Mouse (Mus musculus): ENCODE measurements around the gene Rpl23a.

Rpl23a gene

DNA sequence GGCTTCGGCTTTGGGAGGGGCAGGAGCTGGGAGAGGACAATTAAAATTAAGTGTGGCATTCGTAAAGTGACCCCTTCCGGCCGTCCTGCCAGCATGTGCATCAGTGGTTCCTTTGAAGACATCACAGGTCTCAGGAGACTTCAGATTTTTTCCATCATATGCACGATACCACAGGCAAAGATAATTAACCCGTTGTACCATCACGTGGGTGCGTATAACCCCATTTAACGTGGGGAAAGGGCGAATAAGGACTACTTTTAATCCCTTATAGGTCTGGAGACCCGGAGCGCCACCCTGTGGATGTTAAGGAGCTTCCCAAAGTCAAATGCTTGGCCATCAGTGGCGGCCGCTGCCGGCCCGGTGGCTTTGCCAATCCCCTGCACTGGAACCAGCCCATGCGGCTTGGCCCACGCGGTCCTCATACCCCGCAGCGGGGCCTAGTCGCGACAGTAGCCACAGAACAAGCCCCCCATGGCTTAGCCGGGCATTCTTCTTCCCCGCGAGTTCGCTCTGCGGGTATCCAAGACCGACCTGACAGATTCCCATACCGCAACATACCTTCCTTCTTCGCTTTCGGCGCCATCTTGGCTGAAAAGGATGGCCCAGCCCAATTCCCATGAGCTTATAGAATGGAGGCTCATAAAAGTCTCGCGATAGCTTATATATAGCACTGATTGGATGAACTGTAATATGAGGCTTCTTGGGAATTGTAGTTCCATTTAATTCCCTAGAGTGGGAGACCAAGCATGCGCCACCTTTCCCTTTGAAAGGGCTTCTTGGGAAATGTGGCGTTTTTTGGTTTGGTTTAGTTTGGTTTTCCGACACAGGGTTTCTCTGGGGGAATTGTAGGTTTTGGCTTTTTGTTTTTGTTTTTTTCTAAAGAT lies at the start of gene Rpl23a:
Rpl23a (minus strand) TSS at position 624 of the 884 bp plus-strand sequence.
- DNase-seq (ENCODE audit: extremely low read depth, low read depth, low spot score): no peak

DNA sequence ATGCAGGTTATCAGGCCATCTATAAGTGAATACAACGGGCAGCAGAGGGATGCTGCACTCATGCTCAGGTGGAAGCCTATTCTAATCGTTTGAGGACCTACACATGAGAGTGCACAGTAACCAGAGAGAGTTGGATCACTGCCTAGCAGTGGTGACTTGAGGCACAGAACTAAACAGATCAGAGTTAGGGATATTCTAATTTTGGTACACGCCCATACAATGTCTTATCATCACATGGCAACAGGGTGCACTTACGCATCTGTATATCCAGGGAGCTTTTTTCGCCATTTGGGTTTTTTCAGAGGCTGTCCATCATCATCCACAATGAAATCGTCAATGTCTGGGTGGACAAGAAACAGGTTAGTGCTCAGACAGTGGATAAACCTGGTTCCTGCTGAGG lies 48.1 kb upstream of the Rpl23a start:
- DNase-seq (ENCODE audit: extremely low read depth, low read depth, low spot score): no peak

DNA sequence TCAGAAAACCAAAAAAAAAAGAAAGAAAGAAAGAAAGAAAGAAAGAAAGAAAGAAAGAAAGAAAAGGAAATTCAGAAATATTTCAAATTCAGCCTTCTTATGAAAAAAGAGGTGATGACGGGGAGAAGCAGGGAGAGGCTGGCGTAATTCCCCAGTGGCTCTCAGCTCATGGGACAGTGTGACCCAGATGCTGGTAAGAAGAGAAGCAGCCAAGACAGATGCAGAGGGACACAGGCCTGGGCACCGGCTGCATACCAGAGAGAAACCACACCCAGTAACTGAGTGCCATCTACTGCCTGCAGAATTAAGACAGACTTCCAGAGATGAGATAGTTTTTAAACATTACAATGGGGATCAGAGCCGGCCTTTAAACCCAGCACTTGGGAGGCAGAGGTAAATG lies 40.2 kb upstream of the Rpl23a start:
- DNase-seq (ENCODE audit: extremely low read depth, low read depth, low spot score): no peak

DNA sequence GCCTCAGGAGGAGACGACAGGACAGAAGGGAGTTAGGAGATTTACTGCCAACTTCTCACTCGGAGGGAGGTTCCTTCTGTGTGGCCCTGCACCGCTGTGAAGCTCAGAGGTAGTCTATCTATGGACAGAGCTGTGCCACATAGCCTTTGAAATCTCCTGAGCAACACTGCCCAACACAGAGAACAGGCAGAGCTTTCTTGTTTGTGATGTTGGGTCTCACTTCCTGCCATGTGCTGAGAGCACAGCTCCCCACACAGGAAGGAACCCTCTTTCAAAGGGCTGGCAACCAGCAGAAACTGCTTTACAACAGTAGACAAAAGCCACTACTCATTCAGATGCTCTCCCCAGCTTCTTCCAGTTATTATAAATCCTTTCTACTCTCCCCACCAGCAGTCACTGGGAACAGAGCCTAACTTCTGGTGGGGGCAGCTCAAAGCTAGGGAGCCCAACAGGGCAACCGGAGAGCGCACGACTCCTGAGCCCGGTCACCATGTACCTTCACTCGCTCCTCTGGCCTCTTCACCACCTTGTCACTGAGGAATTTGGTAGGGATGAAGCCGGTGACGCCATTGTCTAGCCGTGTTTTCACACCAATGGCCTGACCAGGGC lies 32.4 kb upstream of the Rpl23a start:
- DNase-seq (ENCODE audit: extremely low read depth, low read depth, low spot score): no peak

DNA sequence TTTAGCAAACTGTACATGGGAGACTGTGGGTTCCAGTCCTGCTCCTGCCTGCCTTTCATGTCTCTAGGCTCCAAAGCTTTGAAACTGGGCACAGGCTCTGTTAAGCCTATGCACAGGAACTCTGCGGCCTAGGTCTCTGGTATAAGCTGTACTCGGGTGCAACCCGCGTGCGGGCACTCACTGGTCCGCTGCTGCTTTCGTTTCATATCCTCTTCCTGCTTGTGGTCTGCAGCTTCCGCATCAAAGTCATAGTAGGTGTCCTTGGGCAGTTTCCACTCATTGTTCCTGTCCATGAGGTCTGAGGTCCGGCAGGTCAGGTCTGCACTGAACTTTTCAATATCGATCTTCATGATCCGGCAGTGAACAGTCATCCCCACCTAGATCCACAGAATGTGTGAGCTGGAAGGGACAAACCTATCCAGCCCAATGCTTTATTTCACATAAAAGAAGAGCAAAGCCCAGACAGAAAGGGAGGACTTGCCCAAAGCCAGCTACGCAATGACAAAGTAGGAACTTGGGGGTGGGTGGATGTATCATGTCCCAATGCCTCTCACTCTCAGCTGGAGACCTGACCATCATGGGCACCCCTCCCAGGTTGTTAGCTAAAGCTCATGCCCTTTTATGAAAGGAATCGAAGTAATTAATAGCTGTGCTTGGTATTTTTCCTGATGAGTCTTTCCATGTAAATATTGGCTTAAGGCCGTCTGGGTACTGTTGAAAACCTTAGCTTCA lies 29.9 kb upstream of the Rpl23a start:
- DNase-seq (ENCODE audit: extremely low read depth, low read depth, low spot score): no peak

DNA sequence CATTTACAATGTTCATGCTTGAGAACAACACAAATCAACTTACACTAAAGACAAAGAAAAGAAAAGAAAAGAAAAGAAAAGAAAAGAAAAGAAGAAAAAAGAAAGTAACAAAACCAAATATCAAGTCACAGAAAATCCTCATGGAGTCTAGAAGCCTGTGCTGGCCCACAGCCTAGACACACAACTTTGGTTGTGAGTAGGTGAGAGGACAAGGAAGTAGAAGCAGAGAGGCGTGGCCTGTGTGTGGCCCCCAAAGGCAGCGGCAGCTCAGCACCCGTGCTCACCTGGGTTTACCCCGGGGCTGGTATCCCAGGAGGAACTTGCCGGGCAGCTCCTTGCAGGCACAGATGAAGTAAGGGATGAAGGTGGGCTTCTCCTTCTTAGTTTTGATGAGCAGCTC lies 28.1 kb upstream of the Rpl23a start:
- no peak for DNase-seq (ENCODE audit: extremely low read depth, low read depth, low spot score)

DNA sequence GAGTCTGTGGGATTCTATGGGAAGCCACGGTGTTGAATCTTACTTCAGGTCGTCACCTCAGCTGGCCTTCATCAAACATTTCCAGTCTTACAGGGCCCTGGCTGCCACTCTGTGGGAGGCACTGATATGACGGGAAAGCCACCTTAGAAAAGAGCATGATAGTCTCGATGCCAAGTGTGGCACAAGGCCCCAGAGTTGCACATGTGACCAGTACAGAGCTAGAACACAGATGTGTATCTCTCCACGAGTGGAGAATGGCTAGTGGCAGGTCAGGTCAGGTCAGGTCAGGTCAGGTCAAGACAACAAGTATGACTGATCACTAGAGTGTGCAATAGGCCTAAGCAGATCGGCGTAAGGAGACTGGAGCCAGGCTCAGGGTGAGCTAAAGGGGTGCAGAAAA lies 27.2 kb upstream of the Rpl23a start:
- DNase-seq (ENCODE audit: extremely low read depth, low read depth, low spot score): peak; percentile 68

DNA sequence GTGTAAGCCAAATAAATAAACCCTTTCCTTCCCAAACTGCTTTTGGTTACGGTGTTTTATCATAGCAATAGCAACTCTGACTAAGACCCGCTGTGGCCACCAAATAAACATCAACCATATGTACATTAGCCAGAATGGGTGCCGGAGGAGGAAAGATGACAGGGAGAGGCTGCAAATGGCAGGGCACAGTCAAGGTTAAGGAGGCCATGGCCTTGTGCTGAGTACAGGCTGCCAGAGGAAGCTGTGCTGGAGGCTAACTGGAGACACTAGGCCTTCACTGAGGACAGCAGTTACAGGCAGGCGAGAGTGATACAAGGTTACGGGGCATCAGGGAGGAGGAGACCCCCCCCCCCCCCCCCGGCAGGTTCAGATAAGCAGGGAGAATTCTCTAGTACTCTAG lies 26.5 kb upstream of the Rpl23a start:
- no peak for DNase-seq (ENCODE audit: extremely low read depth, low read depth, low spot score)

DNA sequence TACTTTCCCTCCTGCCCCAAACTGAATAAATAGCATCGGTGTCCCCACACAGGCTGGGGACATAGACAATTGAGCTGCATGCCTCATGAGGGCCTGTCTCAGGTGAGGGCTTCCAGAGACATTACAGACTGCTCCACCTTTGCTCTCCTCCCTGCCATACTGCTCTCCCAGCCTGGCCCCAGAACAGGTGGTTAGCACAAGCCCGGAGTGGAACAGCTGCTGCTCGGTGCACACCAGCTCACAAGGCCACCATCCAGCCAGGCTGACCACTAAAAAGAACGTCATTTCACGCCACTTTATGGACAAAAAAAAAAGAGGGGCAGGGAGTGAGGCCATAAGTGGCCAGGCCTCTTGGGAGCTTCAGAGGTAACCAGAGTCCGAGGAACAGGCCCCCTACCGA lies 23.8 kb upstream of the Rpl23a start:
- no peak for DNase-seq (ENCODE audit: extremely low read depth, low read depth, low spot score)

DNA sequence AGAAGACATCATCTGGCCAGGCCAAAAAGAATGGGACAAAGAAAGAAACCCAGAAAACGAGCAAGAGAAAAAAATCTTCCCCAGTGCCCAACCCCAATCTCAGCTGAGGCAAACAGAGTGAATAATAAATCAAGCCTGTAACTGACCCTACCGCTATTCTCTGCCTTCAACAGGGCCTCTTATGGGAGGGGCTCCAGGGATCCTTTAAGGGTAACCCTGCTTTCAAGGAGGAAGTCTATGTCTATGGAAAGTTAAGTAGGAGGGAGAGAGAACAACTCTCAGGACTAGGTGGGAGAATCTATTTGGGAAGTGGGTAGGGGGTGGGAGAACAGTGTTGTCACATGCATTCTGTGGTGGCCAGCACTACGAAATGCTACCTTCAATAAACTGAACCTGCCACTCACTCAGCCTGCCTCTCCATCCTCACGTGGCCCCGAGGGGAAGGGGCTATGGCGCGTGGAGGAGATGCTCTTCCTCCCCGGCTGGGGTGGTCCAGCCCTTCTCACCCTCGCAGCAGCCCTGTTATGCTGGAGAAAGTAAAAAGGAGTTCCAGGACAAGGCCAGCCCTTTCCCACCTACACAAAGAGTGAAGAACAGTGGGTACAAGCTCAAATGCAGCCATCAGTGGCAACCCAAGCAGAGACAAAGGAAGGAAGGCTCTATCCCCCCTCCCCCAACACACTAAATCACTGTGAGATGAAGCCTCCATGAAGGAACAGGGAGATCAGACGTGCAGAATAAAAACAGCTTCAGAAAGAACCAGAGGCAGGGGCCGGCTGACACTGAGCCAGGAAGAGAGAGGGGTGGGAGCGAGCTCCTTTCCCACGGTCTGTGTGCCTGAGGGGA lies 22.2 kb upstream of the Rpl23a start:
- DNase-seq (ENCODE audit: extremely low read depth, low read depth, low spot score): no peak

DNA sequence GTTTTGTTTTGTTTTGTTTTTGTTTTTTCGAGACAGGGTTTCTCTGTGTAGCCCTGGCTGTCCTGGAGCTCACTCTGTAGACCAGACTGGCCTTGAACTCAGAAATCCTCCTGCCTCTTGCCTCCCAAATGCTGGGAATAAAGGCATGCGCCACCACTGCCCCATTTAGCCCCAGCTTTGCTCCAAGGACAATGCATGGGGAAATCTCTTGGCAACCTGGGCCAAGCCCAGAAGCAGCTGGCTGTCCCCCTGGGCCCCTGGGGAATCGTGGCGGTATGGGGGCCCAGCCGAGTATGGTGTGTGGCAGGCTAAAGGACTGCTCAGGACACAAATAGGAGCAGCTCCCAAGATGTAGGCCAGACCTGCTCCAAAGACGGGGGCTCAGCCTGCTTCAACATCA lies 20.9 kb upstream of the Rpl23a start:
- DNase-seq (ENCODE audit: extremely low read depth, low read depth, low spot score): no peak

DNA sequence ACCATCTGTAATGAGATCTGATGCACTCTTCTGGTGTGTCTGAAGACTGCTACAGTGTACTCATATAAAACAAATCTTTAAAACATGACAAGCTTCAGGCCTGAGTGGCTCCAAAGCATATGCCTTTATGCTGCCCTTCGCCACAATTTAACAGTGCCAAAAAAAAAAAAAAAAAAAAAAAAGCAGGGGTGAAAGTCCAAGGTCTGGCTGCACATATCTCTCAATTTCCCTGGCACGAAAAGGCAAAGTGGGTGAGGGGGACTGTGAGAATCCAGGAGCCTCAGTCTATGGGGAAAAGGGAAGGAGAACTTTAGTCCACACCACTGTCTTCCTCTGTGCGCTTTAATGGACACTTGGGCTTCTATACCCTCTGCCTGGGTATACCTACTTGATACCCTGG lies 19.0 kb upstream of the Rpl23a start:
- DNase-seq (ENCODE audit: extremely low read depth, low read depth, low spot score): no peak

DNA sequence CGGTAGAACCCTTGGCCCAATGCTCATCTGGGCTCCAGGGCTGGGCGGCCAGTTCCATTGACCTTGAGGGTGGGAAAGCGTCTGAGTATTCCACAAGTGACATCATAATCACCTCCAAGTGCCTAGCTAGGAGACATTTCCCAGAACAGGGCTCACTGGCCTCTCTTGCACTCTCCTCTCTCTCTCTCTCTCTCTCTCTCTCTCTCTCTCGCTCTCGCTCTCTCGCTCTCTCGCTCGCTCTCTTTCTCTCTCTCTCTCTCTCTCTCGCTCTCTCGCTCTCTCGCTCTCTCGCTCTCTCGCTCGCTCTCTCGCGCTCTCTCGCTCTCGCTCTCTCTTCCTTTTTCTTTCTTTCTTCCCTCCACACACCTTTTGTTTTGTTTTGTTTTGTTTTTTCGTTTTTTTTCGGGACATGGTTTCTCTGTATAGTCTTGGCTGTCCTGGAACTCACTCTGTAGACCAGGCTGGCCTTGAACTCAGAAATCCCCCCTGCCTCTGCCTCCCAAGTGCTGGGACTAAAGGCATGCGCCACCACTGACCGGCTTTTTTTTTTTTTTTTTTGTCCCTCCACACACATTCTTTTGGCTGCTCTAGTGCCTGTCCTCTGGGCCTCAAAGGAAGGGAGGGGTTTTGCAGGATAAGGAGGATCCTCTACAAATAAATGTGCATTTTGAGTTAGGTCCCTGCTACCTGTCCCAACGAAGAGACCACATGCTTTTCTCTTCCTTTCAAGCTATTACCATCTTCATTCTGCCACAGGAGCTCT lies 11.9 kb upstream of the Rpl23a start:
- DNase-seq (ENCODE audit: extremely low read depth, low read depth, low spot score): no peak

DNA sequence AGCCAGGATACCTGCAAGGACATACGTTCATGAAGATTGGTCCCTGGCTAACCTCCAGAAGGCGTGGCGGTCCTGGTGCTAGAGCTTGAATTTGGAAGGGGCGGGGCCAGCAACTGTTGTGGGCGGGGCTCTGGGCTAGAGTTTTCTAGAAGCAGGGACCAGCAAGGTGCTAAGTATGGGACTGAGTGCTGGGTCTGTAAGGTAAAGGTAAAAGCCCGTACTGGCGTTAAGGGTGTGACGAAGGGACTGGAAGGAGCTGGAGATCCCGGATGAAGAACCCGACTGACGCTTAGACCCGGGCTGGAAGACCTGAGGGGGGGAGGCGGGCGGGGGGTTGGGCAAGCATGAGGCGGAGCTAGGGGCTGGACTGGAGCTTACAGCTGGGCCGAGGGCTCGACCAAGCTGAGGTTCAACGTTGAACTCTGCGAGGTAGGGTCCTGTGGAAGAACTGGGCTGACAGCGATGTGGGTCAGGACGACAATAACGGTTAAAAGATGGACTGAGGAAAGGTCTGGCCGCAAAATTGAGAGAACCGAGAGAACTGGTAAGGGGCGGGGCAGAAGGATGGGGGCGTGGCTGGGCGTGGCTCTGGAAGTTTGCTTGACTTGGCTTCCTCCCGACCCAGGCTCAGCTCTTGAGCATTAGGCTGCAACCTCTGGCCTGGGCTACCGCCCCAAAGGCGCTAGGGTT lies 11.2 kb upstream of the Rpl23a start:
- DNase-seq (ENCODE audit: extremely low read depth, low read depth, low spot score): no peak

DNA sequence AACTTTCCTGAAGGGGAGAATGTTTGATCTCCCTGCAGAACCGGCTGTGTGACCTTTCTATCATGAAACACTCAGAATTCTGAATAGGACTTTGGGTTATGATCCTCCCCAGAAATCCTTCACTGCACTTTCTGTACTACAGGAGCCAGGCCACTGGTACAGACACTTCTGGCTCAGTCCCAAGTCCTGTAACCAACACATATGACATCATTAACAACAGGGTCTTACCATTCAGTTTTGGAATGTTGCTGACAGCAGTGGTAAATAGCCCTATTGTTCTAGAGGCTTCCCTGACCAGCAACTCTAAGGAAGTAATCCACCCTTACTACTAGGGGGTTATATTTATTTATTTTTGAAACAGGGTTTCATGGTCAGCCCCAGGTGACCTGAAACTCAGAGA lies 9.7 kb upstream of the Rpl23a start, which contains the start of gene Proca1:
Proca1 (plus strand) TSS at position 280 of the 400 bp plus-strand sequence.
- DNase-seq (ENCODE audit: extremely low read depth, low read depth, low spot score): no peak

DNA sequence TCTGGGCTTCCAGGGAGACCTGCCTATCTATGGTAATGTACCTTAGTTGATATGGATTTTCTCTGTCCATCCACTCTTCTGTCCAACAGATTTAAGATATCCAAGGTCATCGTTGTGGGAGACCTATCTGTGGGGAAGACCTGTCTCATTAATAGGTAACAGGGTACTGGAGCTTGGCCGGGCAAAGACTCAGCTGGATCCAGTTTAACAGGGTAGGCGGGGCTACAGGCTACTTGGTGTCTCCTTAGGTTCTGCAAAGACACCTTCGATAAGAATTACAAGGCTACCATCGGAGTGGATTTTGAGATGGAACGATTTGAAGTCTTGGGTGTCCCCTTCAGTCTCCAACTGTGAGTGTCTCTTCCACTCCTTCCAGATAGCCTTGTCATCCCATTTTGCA lies 6.7 kb upstream of the Rpl23a start:
- DNase-seq (ENCODE audit: extremely low read depth, low read depth, low spot score): no peak

DNA sequence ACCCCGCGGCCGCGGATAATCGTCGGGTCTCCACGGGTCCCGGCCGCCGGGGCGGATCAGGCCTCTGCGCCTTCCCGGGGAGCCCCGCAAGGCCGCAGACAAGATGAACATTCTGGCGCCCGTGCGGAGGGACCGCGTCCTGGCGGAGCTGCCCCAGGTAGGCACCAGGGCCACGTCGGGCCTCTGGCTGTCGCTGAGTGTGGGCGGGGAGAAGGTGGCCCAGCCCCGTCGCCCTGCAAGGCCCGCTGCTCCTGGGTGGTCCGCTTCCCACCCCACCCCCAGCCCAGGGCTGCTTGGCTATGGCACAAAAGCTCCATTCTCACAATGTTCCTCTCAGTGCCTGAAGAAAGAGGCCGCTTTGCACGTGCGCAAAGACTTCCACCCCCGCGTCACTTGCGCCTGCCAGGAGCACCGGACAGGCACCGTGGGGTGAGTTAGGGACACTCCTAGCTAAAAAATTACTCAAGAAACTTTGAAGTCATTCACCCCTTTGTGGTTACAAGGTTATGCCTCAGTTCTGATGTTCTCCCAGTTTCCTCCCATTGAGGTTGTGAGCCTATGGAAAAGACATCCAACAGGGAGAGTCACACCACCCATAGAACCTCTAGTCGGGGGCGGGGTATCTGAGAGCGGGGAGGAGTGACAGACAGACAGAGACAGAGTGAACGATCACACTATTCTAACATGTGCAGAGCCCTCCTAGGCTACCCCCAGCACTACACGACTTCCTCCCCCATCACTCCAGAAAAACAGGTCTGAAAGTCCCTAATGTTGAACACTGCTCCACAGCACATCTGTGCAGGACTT lies 6.1 kb upstream of the Rpl23a start:
- DNase-seq (ENCODE audit: extremely low read depth, low read depth, low spot score): no peak

DNA sequence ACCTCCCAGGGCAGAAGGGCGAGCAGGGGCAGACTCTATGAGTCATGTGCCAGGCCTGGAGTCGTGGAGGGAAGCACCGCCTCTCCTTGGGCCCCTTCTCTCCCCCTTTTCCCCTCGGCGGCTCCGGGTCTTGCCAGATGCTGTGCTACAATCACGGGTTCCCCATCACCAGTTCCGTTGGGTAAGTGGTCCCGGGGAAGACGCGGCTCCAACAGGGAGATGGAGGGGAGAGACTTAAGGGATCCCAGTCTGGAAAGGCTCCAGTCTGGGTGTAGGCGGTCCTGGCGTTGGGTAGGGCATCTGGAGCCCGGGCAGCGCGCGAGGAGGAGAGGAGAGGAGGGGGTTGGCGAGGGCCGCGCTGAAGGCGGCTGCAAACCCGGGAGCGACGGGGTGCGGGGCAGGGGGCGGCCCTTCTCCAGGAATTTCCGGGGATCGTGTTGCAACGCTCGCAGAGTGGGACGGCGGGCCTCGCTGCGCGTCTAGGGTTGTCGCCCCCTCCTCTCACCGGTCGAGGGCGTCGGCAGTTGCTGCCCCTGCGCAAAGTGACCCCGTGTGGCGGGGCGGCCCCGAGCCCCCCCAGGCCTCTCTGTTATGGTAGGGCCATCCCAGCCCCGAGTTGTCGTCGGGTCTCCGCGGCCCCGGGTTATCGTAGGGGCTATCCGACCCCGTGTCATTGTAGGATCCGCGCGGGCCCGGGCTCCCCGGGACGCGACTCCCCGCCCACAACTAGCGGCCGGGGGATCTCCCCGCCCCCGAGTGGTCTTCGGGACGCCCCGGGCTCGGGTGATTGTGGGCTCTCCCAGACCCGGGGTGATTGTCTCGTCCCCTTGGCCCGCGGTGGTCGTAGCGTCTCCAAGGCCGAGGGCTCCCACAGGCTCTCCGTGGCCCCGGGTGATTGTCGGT lies 5.2 kb upstream of the Rpl23a start, which contains the start of gene Rab34:
Rab34 (plus strand) TSS at position 100 of the 903 bp plus-strand sequence.
- DNase-seq (ENCODE audit: extremely low read depth, low read depth, low spot score): no peak
